Mouse (Mus musculus) stomach, postnatal 0 days (tissue): ENCODE results near the gene Mtfr1l.

Experiments used
- CTCF ChIP-seq: IDR thresholded peaks from 2 replicates; pipeline ENCODE4 v1.5.1; 2016; ENCODE audit warnings: antibody characterized with exemption, low read depth, mild to moderate bottlenecking, moderate library complexity
- EP300 ChIP-seq: optimal IDR thresholded peaks from 2 replicates; pipeline ENCODE3; 2016; ENCODE audit warnings: antibody characterized with exemption

GRCm38 (mm10) chr4:134525806-134526205, 9.4 kb downstream of the Mtfr1l start:
- no peak for TF ChIP-seq CTCF
- no peak for TF ChIP-seq EP300
